Mouse (Mus musculus) heart, adult 2 months (tissue): ENCODE measurements around the gene Sctr. TPM values are rescaled to one million over a fixed set of nuclear protein-coding genes. Genes with fewer than 3 reads are reported as not detected.

ENCODE experiments used
- DNase-seq, 2 experiments: peaks; one replicate each; pipeline ENCODE4 v3.0.0; 2021
- H3K27ac ChIP-seq: fragments of 200-600 bp; 2 replicates; pipeline ENCODE4 v1.8.1; 2022
- H3K27me3 ChIP-seq: fragments of 200-500 bp; 2 replicates; pipeline ENCODE4 v1.6.1; 2012; ENCODE audit warnings: mild to moderate bottlenecking, low read length, inconsistent platforms, mixed read lengths; ENCODE audit not compliant: control insufficient read depth, insufficient read depth
- H3K36me3 ChIP-seq: fragments of 200-500 bp; 2 replicates; pipeline ENCODE4 v1.6.1; 2012; ENCODE audit warnings: low read length, inconsistent platforms; ENCODE audit not compliant: control insufficient read depth, insufficient read depth
- H3K4me1 ChIP-seq: fragments of 200-500 bp; 2 replicates; pipeline ENCODE4 v1.6.1; 2011; ENCODE audit warnings: low read length; ENCODE audit not compliant: control insufficient read depth, insufficient read depth
- H3K4me3 ChIP-seq: fragments of 200-600 bp; 2 replicates; pipeline ENCODE4 v1.8.1; 2022
- H3K79me2 ChIP-seq: fragments of 200-500 bp; replicated peaks from 2 replicates; pipeline ENCODE4 v1.6.1; 2012; ENCODE audit warnings: mild to moderate bottlenecking, inconsistent platforms, low read length, moderate library complexity, mixed read lengths; ENCODE audit not compliant: control insufficient read depth, insufficient read depth
- H3K9ac ChIP-seq: fragments of 200-500 bp; 2 replicates; pipeline ENCODE4 v1.6.1; 2012; ENCODE audit warnings: low read depth, mild to moderate bottlenecking, control low read depth, inconsistent platforms, low read length, mixed read lengths
- CTCF ChIP-seq: fragments of 200-600 bp; IDR thresholded peaks from 2 replicates; pipeline ENCODE4 v1.8.1; 2022; ENCODE audit warnings: antibody characterized with exemption, mild to moderate bottlenecking, moderate library complexity
- EP300 ChIP-seq: fragments of 200-500 bp; IDR thresholded peaks from 2 replicates; pipeline ENCODE4 v1.6.1; 2011; ENCODE audit warnings: low read depth, low read length, control low read depth; ENCODE audit not compliant: insufficient read depth
- POLR2A ChIP-seq: fragments of 200-500 bp; IDR thresholded peaks from 2 replicates; pipeline ENCODE4 v1.6.1; 2011; ENCODE audit warnings: mild to moderate bottlenecking, low read depth, low read length, control low read depth; ENCODE audit not compliant: insufficient read depth
- WGBS: fragments of 180-500 bp; shearing (Covaris S2); methylation state at CpG from one replicate; pipeline ENCODE4 v1.1.7; 2018; 5-methylcytosine and 5-hydroxymethylcytosine counted together
- intact Hi-C: fragments of 180-260 bp; cut with DNase I; formaldehyde crosslinking; loops from one replicate; pipeline ENCODE4 v1.15.1; 2025
- long read RNA-seq: library from polyadenylated mRNA; stranded (forward); transcript quantifications from one replicate; pipeline ENCODE4 v2.0.0, GENCODE M21; 2021
- polyA plus RNA-seq: library from polyadenylated mRNA; depleted of rRNA; stranded (reverse); fragments of >200 nt; gene quantifications from 2 replicates; pipeline ENCODE4 v1.2.3, GENCODE M21; 2012; rRNA removed
- total RNA-seq, 2 experiments: library from RNA; stranded (reverse); gene quantifications; 2 replicates each; pipeline ENCODE4 v1.2.3; 2021

Gene Sctr
- total RNA-seq: under 1 TPM in 1 of 2 experiments, not detected in 1; 0.16 TPM
- 0.26 and 0.84 TPM in 2 replicates for polyA plus RNA-seq
- long read RNA-seq: 0 reads

DNA sequence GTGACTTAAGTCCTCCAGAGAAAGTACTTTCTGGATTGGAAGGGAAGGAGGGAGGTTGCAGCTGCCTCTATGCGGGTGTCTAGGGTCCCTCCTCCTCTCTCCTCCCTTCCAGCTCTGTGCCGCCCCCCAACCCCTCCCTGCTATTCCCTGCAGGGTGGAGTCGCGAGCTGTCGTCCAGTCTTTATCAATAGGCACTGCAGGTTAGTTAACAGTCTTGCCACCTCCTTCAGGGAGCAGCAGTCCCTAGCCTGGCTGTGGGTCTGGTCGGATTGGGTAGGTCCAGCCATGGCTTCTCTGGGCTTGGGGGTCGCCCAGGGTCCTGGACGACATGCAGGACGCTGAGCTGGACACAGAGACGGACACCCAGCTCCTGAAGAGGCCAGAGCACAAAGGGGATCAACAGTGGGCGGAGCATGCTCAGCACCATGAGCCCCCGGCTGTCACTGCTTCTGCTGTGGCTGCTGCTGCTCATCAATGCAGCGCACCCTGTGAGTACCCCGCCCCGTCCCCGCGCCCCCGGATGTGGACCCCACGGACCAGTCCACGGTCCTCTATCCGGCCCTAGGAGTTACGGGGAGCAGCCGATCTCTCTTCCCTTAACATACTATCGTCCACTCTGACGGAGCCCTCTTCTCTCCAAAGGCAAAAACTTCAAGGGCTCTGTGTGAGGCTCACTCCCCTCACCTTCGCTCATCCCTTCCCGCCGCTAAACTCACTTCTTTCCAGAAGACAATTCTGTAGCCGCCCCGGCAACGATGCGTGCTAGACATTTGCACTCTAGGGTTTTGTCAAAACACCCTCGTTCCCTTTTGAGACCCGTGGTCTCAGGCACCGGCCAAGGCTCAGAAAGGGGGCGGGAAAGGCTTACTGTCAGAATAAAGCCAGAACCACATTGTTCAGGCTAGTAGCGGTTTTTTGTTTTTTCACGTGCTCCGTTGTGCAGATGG, at the start of gene Sctr:
TSS of gene Sctr (plus strand) at position 51 of the 947 bp plus-strand sequence.
- H3K9ac ChIP-seq: no peak within 1 kb of the TSS
- no peak within 1 kb of the TSS for H3K4me3 ChIP-seq
- no peaks in the 10 kb centered on the region for H3K79me2 ChIP-seq
- 6% methylated on average over 39 of the region's 39 CpGs for WGBS
- peaks cover 7% of the 10 kb centered on the region; the same call in 1 of the 2 replicates for H3K27me3 ChIP-seq
- H3K27ac ChIP-seq: no peak within 1 kb of the TSS
- DNase-seq: no peak
- no peaks in the 10 kb centered on the region for H3K4me1 ChIP-seq
- intact Hi-C loops: no loop called here
- no peaks in the 10 kb centered on the region for H3K36me3 ChIP-seq
- TF ChIP-seq CTCF (no peak), EP300 (no peak), POLR2A (no peak)

DNA sequence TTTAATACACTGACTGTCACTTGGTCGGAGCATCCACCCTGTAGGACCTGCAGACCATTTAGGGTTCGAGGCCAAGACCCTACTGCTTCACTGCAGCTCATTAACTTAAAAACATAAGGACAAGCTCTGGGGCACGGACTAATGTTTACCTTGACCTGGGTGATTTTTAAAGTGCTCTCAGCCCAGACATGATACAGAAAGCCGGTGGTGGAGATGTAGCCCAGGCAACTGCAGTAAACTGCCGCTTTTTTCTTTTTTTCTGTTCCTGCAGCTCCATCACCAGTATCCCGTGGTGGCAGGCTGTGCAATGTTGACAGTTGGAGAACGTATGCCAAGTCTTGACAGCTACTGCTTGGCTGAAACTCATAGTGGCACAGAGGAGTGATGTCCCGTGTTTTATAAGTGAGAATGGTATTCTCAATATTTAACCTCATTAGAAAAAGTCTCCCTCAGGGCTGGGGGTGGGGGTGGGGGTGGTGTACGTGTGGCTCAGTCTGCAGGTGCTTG, 48.9 kb upstream of the Sctr start:
- Histone ChIP-seq H3K36me3 (no peaks in the 10 kb centered on the region), H3K27ac (no peak overlapping the region), H3K79me2 (no peaks in the 10 kb centered on the region), H3K27me3 (no peaks in the 10 kb centered on the region), H3K4me3 (no peak overlapping the region), H3K4me1 (no peaks in the 10 kb centered on the region), H3K9ac (no peak overlapping the region)
- no peak for DNase-seq
- 52% methylated on average over 9 of the region's 9 CpGs for WGBS
- intact Hi-C loops: no loop called here
- TF ChIP-seq EP300: no peak

DNA sequence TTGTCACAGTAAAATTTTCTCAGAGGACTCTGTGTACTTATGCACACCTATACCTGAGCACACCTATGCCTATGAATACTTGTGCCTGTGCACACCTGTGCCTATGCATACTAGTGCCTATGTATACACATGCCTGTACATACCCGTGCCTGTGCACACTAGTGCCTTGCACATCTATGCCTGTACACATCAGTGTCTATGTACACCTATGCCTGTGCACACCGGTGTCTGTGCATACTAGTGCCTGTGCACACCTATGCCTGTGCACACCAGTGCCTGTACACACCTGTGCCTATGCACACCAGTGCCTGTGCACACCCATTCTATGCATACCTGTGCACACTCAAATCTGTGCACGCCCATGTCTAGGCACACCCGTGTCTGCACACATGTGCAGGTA, 47.2 kb upstream of the Sctr start:
- no peak overlapping the region for H3K27ac ChIP-seq
- intact Hi-C loops: no loop called here
- H3K9ac ChIP-seq: no peak overlapping the region
- no peak for DNase-seq
- H3K4me1 ChIP-seq: no peaks in the 10 kb centered on the region
- H3K79me2 ChIP-seq: no peaks in the 10 kb centered on the region
- 95% methylated on average over 4 of the region's 4 CpGs for WGBS
- H3K27me3 ChIP-seq: no peaks in the 10 kb centered on the region
- H3K36me3 ChIP-seq: no peaks in the 10 kb centered on the region
- H3K4me3 ChIP-seq: no peak overlapping the region
- TF ChIP-seq EP300: no peak

DNA sequence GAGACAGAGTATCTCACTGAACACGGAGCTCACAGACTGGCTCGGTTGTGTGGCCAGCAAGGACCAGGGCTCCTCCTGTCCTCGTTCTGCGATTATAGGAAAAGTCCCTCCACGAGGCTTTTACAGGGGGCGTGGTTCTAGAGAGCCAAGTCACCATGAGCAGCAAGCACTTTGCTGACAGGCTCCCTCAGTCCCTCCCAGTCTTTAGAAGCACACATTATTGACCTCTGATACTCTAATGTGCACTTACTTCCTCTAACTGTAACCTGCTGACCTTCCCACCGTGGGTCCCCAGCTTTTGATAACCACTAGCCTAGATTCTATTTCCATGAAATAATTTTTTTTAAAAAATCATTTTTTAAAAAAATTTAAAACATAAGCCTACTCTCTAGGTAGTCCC, 46.8 kb upstream of the Sctr start:
- no peak for DNase-seq
- no peaks in the 10 kb centered on the region for H3K79me2 ChIP-seq
- H3K27ac ChIP-seq: no peak overlapping the region
- TF ChIP-seq EP300 (no peak), CTCF (no peak), POLR2A (no peak)
- H3K27me3 ChIP-seq: no peaks in the 10 kb centered on the region
- intact Hi-C loops: no loop called here
- no peaks in the 10 kb centered on the region for H3K4me1 ChIP-seq
- H3K9ac ChIP-seq: no peak overlapping the region
- H3K36me3 ChIP-seq: no peaks in the 10 kb centered on the region
- H3K4me3 ChIP-seq: no peak overlapping the region
- 54% methylated on average over 7 of the region's 7 CpGs for WGBS

DNA sequence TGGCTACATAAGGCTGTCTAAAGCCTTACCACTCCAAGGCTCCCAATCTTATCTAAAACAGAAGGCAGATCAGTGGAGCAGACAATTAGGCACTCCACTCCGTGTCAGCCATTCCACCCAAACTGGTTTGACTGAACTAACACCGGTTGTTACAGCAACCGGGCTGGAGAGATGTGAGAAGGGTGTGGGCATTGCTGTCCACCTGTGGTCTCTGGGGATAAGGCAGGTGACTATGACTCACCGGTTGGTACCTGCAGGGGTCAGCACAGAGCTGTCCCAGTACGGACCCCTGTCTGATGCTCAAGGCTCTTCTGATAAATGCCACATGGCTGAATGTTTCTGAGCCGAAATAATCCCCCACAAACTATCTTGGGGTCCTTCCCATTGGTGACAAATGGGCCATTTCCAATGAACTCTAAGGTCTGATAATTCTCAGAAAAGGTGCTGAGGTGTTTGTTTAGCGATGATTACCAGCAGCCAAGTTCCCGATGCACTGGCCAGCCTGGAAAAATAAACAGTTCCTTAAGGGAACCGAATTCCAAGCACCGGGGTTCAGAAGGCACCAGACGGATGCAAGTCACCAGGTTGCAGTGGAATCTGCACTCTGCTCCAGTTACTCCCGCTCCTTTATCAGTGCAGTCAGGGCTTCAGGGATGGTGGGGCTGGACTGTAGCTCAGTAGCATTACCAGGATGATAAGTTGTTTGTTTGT, 40.7 kb upstream of the Sctr start:
- TF ChIP-seq CTCF (0 out of 2 replicates have a peak, but pooled peaks have one; percentile 8), EP300 (no peak), POLR2A (no peak)
- Histone ChIP-seq H3K36me3 (no peaks in the 10 kb centered on the region), H3K4me1 (no peaks in the 10 kb centered on the region), H3K27ac (no peak overlapping the region), H3K79me2 (no peaks in the 10 kb centered on the region), H3K27me3 (no peaks in the 10 kb centered on the region), H3K4me3 (no peak overlapping the region), H3K9ac (no peak overlapping the region)
- no peak for DNase-seq
- intact Hi-C loops: no loop called here
- WGBS: 23% methylated on average over 12 of the region's 12 CpGs

DNA sequence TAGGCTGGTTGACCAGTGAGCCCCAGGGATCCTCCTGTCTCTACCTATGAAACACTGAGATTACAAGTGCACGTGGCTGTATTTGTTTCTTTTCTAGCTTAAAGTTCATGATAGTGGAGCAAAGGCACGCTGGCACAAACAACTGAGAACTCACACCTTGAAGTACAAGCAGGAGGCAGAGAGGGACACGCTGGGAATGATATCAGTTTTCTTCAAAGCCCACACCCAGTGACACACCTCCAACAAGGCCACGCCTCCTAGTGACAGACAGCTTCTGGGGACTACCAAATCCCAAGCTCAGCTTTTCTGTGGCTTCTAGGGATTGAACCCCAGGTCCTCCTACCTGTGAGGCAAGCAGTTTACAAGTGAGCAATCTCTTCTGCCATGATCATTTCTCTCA, 33.6 kb upstream of the Sctr start:
- no peak overlapping the region for H3K9ac ChIP-seq
- no peaks in the 10 kb centered on the region for H3K4me1 ChIP-seq
- H3K36me3 ChIP-seq: no peaks in the 10 kb centered on the region
- H3K27me3 ChIP-seq: no peaks in the 10 kb centered on the region
- 37% methylated on average over 4 of the region's 4 CpGs for WGBS
- no peak for DNase-seq
- H3K79me2 ChIP-seq: no peaks in the 10 kb centered on the region
- no peak overlapping the region for H3K27ac ChIP-seq
- TF ChIP-seq EP300 (no peak), CTCF (no peak)
- intact Hi-C loops: no loop called here
- H3K4me3 ChIP-seq: no peak overlapping the region
